ENCODE assay signal across 23 mouse cellular contexts in the genomic region with DNA sequence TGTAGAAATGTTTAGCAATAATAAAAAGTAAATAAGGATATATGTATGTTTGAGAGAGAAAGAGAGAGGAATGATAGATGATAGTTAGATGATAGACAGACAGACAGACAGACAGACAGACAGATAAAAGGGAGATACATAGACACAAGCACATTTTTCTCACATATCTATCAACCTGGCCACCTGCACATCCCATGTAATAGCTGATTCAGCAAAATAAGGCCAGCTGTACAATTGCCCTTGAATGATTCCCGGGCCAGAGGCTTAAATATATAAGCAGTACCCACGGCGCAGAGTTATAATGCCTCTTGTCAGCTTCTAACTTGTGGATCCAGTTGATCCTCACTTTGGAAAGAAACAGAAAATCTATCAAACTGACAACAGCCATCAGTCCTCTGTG.
DNase-seq lines count a peak whose midpoint lies in the region; ATAC-seq and TF ChIP-seq lines count a peak whose summit lies in the region.
"Had no signal": no experiment of that assay in that cellular context is flagged by ENCODE, and none has a peak within 500 bp of the region (broad histone marks: within the 10 kb centered on the region; RNA-seq: fewer than 3 reads in every experiment).

No protein-coding gene starts in this region.

- DNase-seq in CH12.LX (ENCODE audit: extremely low read depth) (no peak), ES-E14 (ENCODE audit: low read depth, low spot score) (no peak), MEL (ENCODE audit: low read depth, low spot score) (no peak)
- no peak for DNase-seq in testis, postnatal 14 days (ENCODE audit: low spot score)
- no peak for DNase-seq in kidney, adult 9 months
- DNase-seq: adrenal gland, adult 2 months; adrenal gland, adult 8-10 months; adrenal gland, postnatal 10 days; adrenal gland, postnatal 14 days; adrenal gland, postnatal 25 days; adrenal gland, postnatal 36 days; B cell, adult 2 months; cerebellum, adult 11 months; cerebellum, adult 11-12 months; cerebellum, adult 18-20 months; cerebellum, adult 2 months; cerebellum, adult 8-10 months; cerebellum, adult 9-10 months had no signal

- no peak for ATAC-seq in granulocyte monocyte progenitor cell, adult 5-6 weeks (replicated peaks; ENCODE audit: poor library complexity, severe bottlenecking)
- ATAC-seq: activated CD4-positive, CD25-positive, alpha-beta regulatory T cell, adult 4 months; CD4-positive, CD25-positive, alpha-beta regulatory T cell, adult 4 months; Patski had no signal

- H3K36me3 ChIP-seq in CH12.LX (replicated peaks in 1 of 2; ENCODE audit: control insufficient read depth in 1 of 2, insufficient read depth in 1 of 2, low read length in 1 of 2) (no peaks in the 10 kb centered on the region), ES-E14 (ENCODE audit: control insufficient read depth, insufficient read depth, low read length, poor library complexity, severe bottlenecking) (no peaks in the 10 kb centered on the region), MEL (ENCODE audit: control insufficient read depth in 1 of 2, insufficient read depth in 2 of 2, low read length in 2 of 2) (no peaks in the 10 kb centered on the region)
- H3K36me3 ChIP-seq: G1E had no signal

- H3K9me3 ChIP-seq in CH12.LX (replicated peaks; ENCODE audit: low read length) = no peaks in the 10 kb centered on the region
- H3K9me3 ChIP-seq in ES-E14 (ENCODE audit: control insufficient read depth, insufficient read depth, low read depth, low read length) = no peaks in the 10 kb centered on the region
- no peaks in the 10 kb centered on the region for H3K9me3 ChIP-seq in MEL (replicated peaks; ENCODE audit: insufficient read depth, low read length)

- no peak overlapping the region for H3K4me3 ChIP-seq in CH12.LX (replicated peaks in 1 of 3; ENCODE audit: low read depth in 2 of 3, low read length in 2 of 3, poor library complexity in 1 of 3)
- no peak overlapping the region for H3K4me3 ChIP-seq in ES-E14 (ENCODE audit: insufficient read depth in 1 of 2, low read depth in 1 of 2, low read length in 2 of 2, poor library complexity in 1 of 2, severe bottlenecking in 1 of 2)
- no peak overlapping the region for H3K4me3 ChIP-seq in MEL (ENCODE audit: control insufficient read depth in 1 of 2, insufficient read depth in 1 of 2, low read depth in 2 of 2, low read length in 2 of 2)

- H3K79me2 ChIP-seq in CH12.LX (replicated peaks; ENCODE audit: control insufficient read depth, extremely low read depth, insufficient read depth, poor library complexity, severe bottlenecking) (no peaks in the 10 kb centered on the region), MEL (ENCODE audit: control insufficient read depth, insufficient read depth, low read length, poor library complexity) (no peaks in the 10 kb centered on the region)

- TF ChIP-seq EP300 in CH12.LX (IDR thresholded peaks at IDR 0.05; ENCODE audit: low read length) = no peak
- TF ChIP-seq EP300 in MEL (IDR thresholded peaks at IDR 0.05; ENCODE audit: low read depth in 1 of 2, low read length in 2 of 2) = no peak

- TF ChIP-seq RAD21 in CH12.LX (IDR thresholded peaks at IDR 0.05; ENCODE audit: low read depth, low read length) (no peak), MEL (IDR thresholded peaks at IDR 0.05; ENCODE audit: low read depth, low read length) (no peak)

- TF ChIP-seq CTCF in CH12.LX (conservative IDR thresholded peaks at IDR 0.05 in 1 of 2, IDR thresholded peaks at IDR 0.05 in 1 of 2; ENCODE audit: low read depth in 2 of 2, low read length in 2 of 2) (no peak), MEL (IDR thresholded peaks at IDR 0.05 in 2 of 3, conservative IDR thresholded peaks at IDR 0.05 in 1 of 3; ENCODE audit: control insufficient read depth in 1 of 3, insufficient read depth in 1 of 3, low read depth in 2 of 3, low read length in 3 of 3, poor library complexity in 1 of 3, severe bottlenecking in 1 of 3) (no peak)

- no peak overlapping the region for H3K9ac ChIP-seq in CH12.LX (ENCODE audit: insufficient read depth, low read depth)
- no peak overlapping the region for H3K9ac ChIP-seq in ES-E14 (ENCODE audit: insufficient read depth, low read depth, low read length, poor library complexity, severe bottlenecking)
- no peak overlapping the region for H3K9ac ChIP-seq in MEL (ENCODE audit: control insufficient read depth, low read depth, low read length, poor library complexity, severe bottlenecking)

- H3K27ac ChIP-seq in CH12.LX (ENCODE audit: insufficient read depth, low read depth) (no peak overlapping the region), ES-E14 (ENCODE audit: insufficient read depth, low read depth, low read length, poor library complexity, severe bottlenecking) (no peak overlapping the region), MEL (ENCODE audit: control insufficient read depth, low read depth, low read length) (no peak overlapping the region)

- dilution Hi-C loops in CH12.LX (cut with MboI; ENCODE audit: extremely low pct_ligation_motif_present, extremely low pct_unique_long_range_greater_than_20kb, low sequenced_read_pairs) = no loop called here

- no peak overlapping the region for H3K4me2 ChIP-seq in CH12.LX (ENCODE audit: insufficient read depth, low read depth, poor library complexity, severe bottlenecking)

- in situ Hi-C loops in CH12.LX (cut with MboI; ENCODE audit: low pct_ligation_motif_present, low pct_unique_long_range_greater_than_20kb, low sequenced_read_pairs) (no loop called here), ES-E14 (cut with MboI; ENCODE audit: low sequenced_read_pairs in 2 of 2, unreplicated experiment in 2 of 2) (no loop called here)

- TF ChIP-seq POLR2A in CH12.LX (IDR thresholded peaks at IDR 0.05; ENCODE audit: low read depth, low read length) (no peak), MEL (IDR thresholded peaks at IDR 0.05; ENCODE audit: control insufficient read depth in 1 of 2, insufficient read depth in 1 of 2, low read depth in 1 of 2, low read length in 2 of 2, poor library complexity in 1 of 2) (no peak)

- peaks cover 27% of the 10 kb centered on the region for H3K27me3 ChIP-seq in CH12.LX (replicated peaks)
- H3K27me3 ChIP-seq in MEL (ENCODE audit: control insufficient read depth in 1 of 2, insufficient read depth in 2 of 2, low read length in 2 of 2) = no peaks in the 10 kb centered on the region

- H3K4me1 ChIP-seq in CH12.LX (ENCODE audit: control insufficient read depth in 1 of 2, insufficient read depth in 2 of 2) (no peaks in the 10 kb centered on the region), ES-E14 (ENCODE audit: control insufficient read depth in 2 of 2, insufficient read depth in 2 of 2, low read length in 2 of 2, poor library complexity in 1 of 2) (no peaks in the 10 kb centered on the region), MEL (ENCODE audit: control insufficient read depth in 1 of 2, insufficient read depth in 2 of 2, low read length in 2 of 2) (no peaks in the 10 kb centered on the region)

TF ChIP-seq in CH12.LX, 34 proteins besides CTCF, POLR2A, EP300 and RAD21:
- no peak for TF ChIP-seq NRF1 (IDR thresholded peaks at IDR 0.05; ENCODE audit: low read depth, low read length)
- TF ChIP-seq MAFK (IDR thresholded peaks at IDR 0.05; ENCODE audit: insufficient replicate concordance, low read length) = peak; percentile 71

TF ChIP-seq in ES-E14, 5 proteins besides CTCF, POLR2A, EP300 and RAD21:
- TF ChIP-seq MAFK (IDR thresholded peaks at IDR 0.05; ENCODE audit: insufficient read depth, low read depth, low read length) (peak; percentile 68; the same call in 1 of the 2 replicates), ZNF384 (IDR thresholded peaks at IDR 0.05; ENCODE audit: low read depth, low read length) (no peak), ZC3H11A (IDR thresholded peaks at IDR 0.05; ENCODE audit: borderline replicate concordance, low read depth, low read length) (no peak), CHD2 (IDR thresholded peaks at IDR 0.05; ENCODE audit: low read depth, low read length) (no peak)
TF ChIP-seq in ES-E14: peak in this region for 1.

TF ChIP-seq in MEL, 35 proteins besides CTCF, POLR2A, EP300 and RAD21:
- TF ChIP-seq USF2 (IDR thresholded peaks at IDR 0.05; ENCODE audit: borderline replicate concordance in 1 of 2, insufficient read depth in 1 of 2, low read depth in 1 of 2, low read length in 2 of 2) (no peak), MAFK (IDR thresholded peaks at IDR 0.05; ENCODE audit: borderline replicate concordance, low read depth, low read length) (0 out of 2 replicates have a peak, but pooled peaks have one; percentile 35), CHD1 (IDR thresholded peaks at IDR 0.05; ENCODE audit: low read depth, low read length) (no peak)
